Mouse (Mus musculus) midbrain, embryonic 14.5 days (tissue): ENCODE measurements at regions not wholly inside any gene's neighbourhood (a gene's known extent, or its start where the extent isn't known, plus 50 kb on each side); places are given as distances from the start of the nearest gene placed in this dataset.

Experiments
- ATAC-seq: fragments of 200-750 bp; cut with Nextera tagmentation; 2 replicates; pipeline ENCODE4 v1.8.0; 2017; ENCODE audit warnings: moderate number of reproducible peaks, moderate library complexity; ENCODE audit not compliant: low FRiP score, low TSS enrichment
- DNase-seq: peaks from one replicate; pipeline ENCODE4 v3.0.0-alpha.2; 2015
- H3K27ac ChIP-seq: fragments of 300-500 bp; sonication (generic); replicated peaks from 2 replicates; pipeline ENCODE4 v1.5.1; 2014; ENCODE audit warnings: mild to moderate bottlenecking, low read depth, low read length, moderate library complexity
- H3K27me3 ChIP-seq: fragments of 300-500 bp; sonication (generic); 2 replicates; pipeline ENCODE4 v1.6.1; 2014; ENCODE audit warnings: low read length, control low read depth, mixed read lengths; ENCODE audit not compliant: control insufficient read depth, insufficient read depth
- H3K36me3 ChIP-seq: fragments of 300-500 bp; sonication (generic); 2 replicates; pipeline ENCODE4 v1.6.1; 2014; ENCODE audit warnings: low read length, control low read depth; ENCODE audit not compliant: control insufficient read depth, insufficient read depth
- H3K4me1 ChIP-seq: fragments of 300-500 bp; sonication (generic); 2 replicates; pipeline ENCODE4 v1.6.1; 2014; ENCODE audit warnings: mild to moderate bottlenecking, antibody characterized with exemption, low read length, control low read depth; ENCODE audit not compliant: control insufficient read depth, insufficient read depth
- H3K4me2 ChIP-seq: fragments of 300-500 bp; sonication (generic); 2 replicates; pipeline ENCODE4 v1.6.1; 2014; ENCODE audit warnings: mild to moderate bottlenecking, low read length, moderate library complexity
- H3K4me3 ChIP-seq: fragments of 300-500 bp; sonication (generic); replicated peaks from 2 replicates; pipeline ENCODE4 v1.5.1; 2014; ENCODE audit warnings: low read depth, low read length
- H3K9ac ChIP-seq: fragments of 300-500 bp; sonication (generic); replicated peaks from 2 replicates; pipeline ENCODE4 v1.6.1; 2014; ENCODE audit warnings: mild to moderate bottlenecking, low read length, moderate library complexity
- H3K9me3 ChIP-seq: fragments of 300-500 bp; sonication (generic); 2 replicates; pipeline ENCODE4 v1.6.1; 2016; ENCODE audit warnings: low read length, control low read depth, mixed read lengths; ENCODE audit not compliant: control insufficient read depth
- WGBS: fragments of 180-500 bp; shearing (Covaris S2); extraction: QIAGEN DNeasy Blood & Tissue Kit; methylation state at CpG from one replicate; pipeline ENCODE4 v1.1.7; 2014; 5-methylcytosine and 5-hydroxymethylcytosine counted together

- no peak for ATAC-seq
- H3K4me1 ChIP-seq = no peaks in the 10 kb centered on the region
- H3K36me3 ChIP-seq = no peaks in the 10 kb centered on the region
- no peak for DNase-seq
- no peak overlapping the region for H3K4me2 ChIP-seq
- H3K4me3 ChIP-seq = no peak overlapping the region
- no peaks in the 10 kb centered on the region for H3K9me3 ChIP-seq
- no peak overlapping the region for H3K27ac ChIP-seq
- WGBS = 54% methylated on average over 2 of the region's 2 CpGs
- no peaks in the 10 kb centered on the region for H3K27me3 ChIP-seq
- no peak overlapping the region for H3K9ac ChIP-seq
Observed at GRCm38 (mm10) chr15:67743332-67743731, 1242.6 kb upstream of the Lrrc6 start.

DNA sequence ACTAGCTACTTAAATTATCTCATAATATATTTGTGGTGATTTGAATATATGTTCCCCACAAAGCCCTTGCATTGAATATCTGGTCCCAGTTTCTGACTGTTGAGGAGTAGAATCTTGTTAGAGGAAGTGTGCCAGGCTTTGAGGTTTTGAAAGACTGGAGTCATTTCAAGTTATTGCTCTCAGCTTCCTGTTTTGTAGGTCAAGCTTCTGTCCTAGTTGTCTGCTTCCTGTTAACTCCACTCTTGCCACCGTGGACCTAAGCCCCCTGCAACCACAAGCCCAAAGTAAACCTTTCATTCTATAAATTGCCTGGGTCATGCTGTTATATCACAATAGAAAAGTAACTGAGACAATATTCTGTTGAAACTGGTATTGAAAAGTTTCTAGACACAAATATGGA is 1232.3 kb upstream of the Lrrc6 start:
- Histone ChIP-seq H3K4me1 (no peaks in the 10 kb centered on the region), H3K36me3 (no peaks in the 10 kb centered on the region), H3K4me3 (no peak overlapping the region), H3K4me2 (no peak overlapping the region), H3K27me3 (no peaks in the 10 kb centered on the region), H3K9ac (no peak overlapping the region), H3K9me3 (no peaks in the 10 kb centered on the region), H3K27ac (no peak overlapping the region)
- DNase-seq (no peak), ATAC-seq (no peak)
- WGBS = 89% methylated on average over 1 of the region's 1 CpGs

GRCm38 (mm10) chr15:67729492-67729891 is 1228.8 kb upstream of the Lrrc6 start:
- ATAC-seq (no peak), DNase-seq (peak; percentile 17)
- Histone ChIP-seq H3K27ac (no peak overlapping the region), H3K4me3 (no peak overlapping the region), H3K9ac (no peak overlapping the region), H3K4me1 (no peaks in the 10 kb centered on the region), H3K9me3 (no peaks in the 10 kb centered on the region), H3K27me3 (no peaks in the 10 kb centered on the region), H3K36me3 (no peaks in the 10 kb centered on the region), H3K4me2 (no peak overlapping the region)
- 60% methylated on average over 8 of the region's 8 CpGs for WGBS

GRCm38 (mm10) chr15:67725239-67725638 is 1224.5 kb upstream of the Lrrc6 start:
- Histone ChIP-seq H3K4me1 (no peaks in the 10 kb centered on the region), H3K9ac (no peak overlapping the region), H3K9me3 (no peaks in the 10 kb centered on the region), H3K4me2 (no peak overlapping the region), H3K27me3 (no peaks in the 10 kb centered on the region), H3K36me3 (no peaks in the 10 kb centered on the region), H3K27ac (no peak overlapping the region), H3K4me3 (no peak overlapping the region)
- ATAC-seq = no peak
- DNase-seq = no peak
- 90% methylated on average over 5 of the region's 5 CpGs for WGBS

GRCm38 (mm10) chr15:67714203-67714602 is 1213.5 kb upstream of the Lrrc6 start:
- Histone ChIP-seq H3K4me3 (no peak overlapping the region), H3K9ac (no peak overlapping the region), H3K27me3 (no peaks in the 10 kb centered on the region), H3K36me3 (no peaks in the 10 kb centered on the region), H3K4me2 (no peak overlapping the region), H3K27ac (no peak overlapping the region), H3K9me3 (no peaks in the 10 kb centered on the region), H3K4me1 (no peaks in the 10 kb centered on the region)
- ATAC-seq (no peak), DNase-seq (no peak)
- WGBS = 77% methylated on average over 3 of the region's 3 CpGs

DNA sequence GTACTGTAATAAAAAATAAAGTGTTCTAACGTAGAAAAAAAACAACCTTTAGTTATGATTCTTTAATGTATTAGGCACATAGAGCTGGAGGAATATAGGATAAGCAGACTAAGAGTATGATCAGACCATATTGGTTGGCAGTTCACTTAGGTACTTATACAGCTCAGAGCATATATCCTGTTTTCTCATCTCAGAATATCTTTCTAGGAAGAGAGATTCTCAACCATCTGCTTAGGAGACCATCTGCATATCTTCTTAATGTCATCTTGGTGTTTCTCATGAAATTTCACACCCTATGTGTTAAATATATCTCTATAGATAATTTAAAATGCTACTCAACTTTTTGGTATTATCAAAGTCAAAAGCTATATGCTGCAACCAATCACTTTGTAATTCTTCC is 1185.4 kb upstream of the Lrrc6 start:
- H3K27me3 ChIP-seq = no peaks in the 10 kb centered on the region
- no peak for DNase-seq
- H3K9ac ChIP-seq = no peak overlapping the region
- no peak overlapping the region for H3K27ac ChIP-seq
- H3K4me2 ChIP-seq = no peak overlapping the region
- no peak for ATAC-seq
- no peaks in the 10 kb centered on the region for H3K4me1 ChIP-seq
- WGBS = 69% methylated on average over 1 of the region's 1 CpGs
- H3K4me3 ChIP-seq = no peak overlapping the region
- H3K36me3 ChIP-seq = no peaks in the 10 kb centered on the region
- no peaks in the 10 kb centered on the region for H3K9me3 ChIP-seq

- Histone ChIP-seq H3K9ac (no peak overlapping the region), H3K4me2 (no peak overlapping the region), H3K4me3 (no peak overlapping the region), H3K4me1 (no peaks in the 10 kb centered on the region), H3K27ac (no peak overlapping the region), H3K27me3 (no peaks in the 10 kb centered on the region), H3K36me3 (no peaks in the 10 kb centered on the region), H3K9me3 (no peaks in the 10 kb centered on the region)
- DNase-seq (no peak), ATAC-seq (no peak)
- 100% methylated on average over 2 of the region's 2 CpGs for WGBS
Observed at GRCm38 (mm10) chr15:67673276-67673675, 1172.6 kb upstream of the Lrrc6 start.

DNA sequence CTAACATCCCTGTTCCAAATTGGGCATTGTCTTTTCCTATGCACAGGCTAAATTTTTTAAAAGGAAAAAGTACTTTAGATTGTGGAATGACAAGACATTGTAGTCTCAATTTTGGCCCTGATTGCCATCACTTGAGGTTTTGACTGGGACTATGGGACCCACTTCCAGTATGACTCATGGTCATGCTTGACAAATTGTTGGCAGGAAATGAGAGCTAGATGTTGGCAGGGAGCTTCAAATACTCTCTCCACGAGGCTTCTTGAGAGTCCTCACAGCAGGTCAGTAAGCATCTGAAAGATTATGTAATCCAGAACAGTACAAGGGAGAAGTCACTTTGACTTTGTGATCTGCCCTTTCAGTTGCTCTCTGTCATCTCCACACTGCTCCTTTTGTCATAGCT is 1135.4 kb upstream of the Lrrc6 start:
- Histone ChIP-seq H3K4me2 (no peak overlapping the region), H3K9ac (no peak overlapping the region), H3K27me3 (no peaks in the 10 kb centered on the region), H3K36me3 (no peaks in the 10 kb centered on the region), H3K4me1 (no peaks in the 10 kb centered on the region), H3K4me3 (no peak overlapping the region), H3K9me3 (no peaks in the 10 kb centered on the region), H3K27ac (no peak overlapping the region)
- 27% methylated on average over 1 of the region's 1 CpGs for WGBS
- DNase-seq (no peak), ATAC-seq (no peak)

DNA sequence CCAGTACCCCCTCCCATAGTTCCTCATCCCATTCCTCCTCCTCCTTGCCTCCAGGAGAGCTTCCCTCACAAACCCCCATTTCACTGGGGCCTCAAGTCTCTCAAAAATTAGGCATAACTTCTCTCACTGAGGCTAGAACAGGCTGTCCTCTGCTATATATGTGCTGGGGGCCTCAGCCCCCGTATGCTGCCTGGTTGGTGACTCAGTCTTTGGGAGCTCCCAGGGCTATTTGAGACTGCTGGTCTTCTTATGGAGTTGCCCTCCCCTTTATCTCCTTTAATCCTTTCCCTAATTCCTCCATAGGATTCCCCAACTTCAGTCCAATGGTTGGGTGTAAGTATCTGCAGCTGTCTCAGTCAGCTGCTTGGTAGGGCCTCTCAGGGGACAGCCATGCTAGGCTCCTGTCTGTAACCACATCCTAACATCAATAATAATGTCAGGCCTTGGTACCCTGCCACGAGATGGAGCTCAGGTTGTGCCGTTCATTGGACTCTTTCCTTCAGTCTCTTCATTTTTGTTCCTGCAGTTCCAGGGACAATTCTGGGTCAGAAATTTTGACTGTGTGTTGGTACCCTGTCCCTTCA is 1126.1 kb upstream of the Lrrc6 start:
- Histone ChIP-seq H3K27ac (no peak overlapping the region), H3K9me3 (peaks cover 2% of the 10 kb centered on the region; the same call in 1 of the 2 replicates), H3K9ac (no peak overlapping the region), H3K36me3 (no peaks in the 10 kb centered on the region), H3K4me3 (no peak overlapping the region), H3K4me2 (no peak overlapping the region), H3K27me3 (no peaks in the 10 kb centered on the region), H3K4me1 (no peaks in the 10 kb centered on the region)
- 82% methylated on average over 3 of the region's 3 CpGs for WGBS
- ATAC-seq (no peak), DNase-seq (no peak)
